Mouse (Mus musculus) embryonic fibroblast, embryonic 13.5 days (primary cell): ENCODE measurements at regions not wholly inside any gene's neighbourhood (a gene's known extent, or its start where the extent isn't known, plus 50 kb on each side); places are given as distances from the start of the nearest gene placed in this dataset.

Source experiments
- CTCF ChIP-seq: IDR thresholded peaks from 2 replicates; pipeline ENCODE4 v1.5.1; 2011; ENCODE audit warnings: mild to moderate bottlenecking, control low read depth, low read length, moderate library complexity, borderline replicate concordance; ENCODE audit not compliant: insufficient read depth
- POLR2A ChIP-seq: IDR thresholded peaks from 2 replicates; pipeline ENCODE4 v1.6.1; 2011; ENCODE audit warnings: low read depth, mild to moderate bottlenecking, control low read depth, low read length, moderate library complexity

- TF ChIP-seq CTCF (no peak), POLR2A (no peak)
These were observed 238.3 kb upstream of the Kif2a start for GRCm38 (mm10) chr13:107260274-107260673.
